Mouse (Mus musculus): ENCODE results near the gene Zfp334. TPM values are rescaled to one million over a fixed set of nuclear protein-coding genes. Genes with fewer than 3 reads are reported as not detected.

The Zfp334 gene
- polyA plus RNA-seq, 1 experiment, result 7.3 TPM

GRCm38 (mm10) chr2:165360861-165361260 is 27.2 kb downstream of the Zfp334 start:
- H3K27me3 ChIP-seq (ENCODE audit: control insufficient read depth, insufficient read depth, low read length, poor library complexity, severe bottlenecking), result no peaks in the 10 kb centered on the region
- no peak overlapping the region for H3K9ac ChIP-seq (ENCODE audit: low read depth, poor library complexity, severe bottlenecking)
- H3K4me1 ChIP-seq (ENCODE audit: control insufficient read depth, insufficient read depth, low read length), result no peaks in the 10 kb centered on the region
- no peaks in the 10 kb centered on the region for H3K36me3 ChIP-seq (ENCODE audit: control insufficient read depth, insufficient read depth, low read length, poor library complexity, severe bottlenecking)
- no peak overlapping the region for H3K27ac ChIP-seq (ENCODE audit: insufficient read depth, low read length)
- H3K9me3 ChIP-seq (replicated peaks; ENCODE audit: control insufficient read depth, insufficient read depth, low read length, poor library complexity, severe bottlenecking), result no peaks in the 10 kb centered on the region
- TF ChIP-seq POLR2A (IDR thresholded peaks at IDR 0.05; ENCODE audit: insufficient read depth, low read length), result no peak
- TF ChIP-seq EP300 (IDR thresholded peaks at IDR 0.05; ENCODE audit: insufficient read depth, low read depth, low read length), result no peak
- TF ChIP-seq CTCF (IDR thresholded peaks at IDR 0.05; ENCODE audit: low read depth, low read length), result peak; percentile 84
- H3K4me3 ChIP-seq (ENCODE audit: low read depth, low read length), result no peak overlapping the region

GRCm38 (mm10) chr2:165351828-165352513 is 36.1 kb downstream of the Zfp334 start:
- H3K36me3 ChIP-seq (ENCODE audit: control insufficient read depth, insufficient read depth, low read length, poor library complexity, severe bottlenecking), result no peaks in the 10 kb centered on the region
- no peak for TF ChIP-seq POLR2A (IDR thresholded peaks at IDR 0.05; ENCODE audit: insufficient read depth, low read length)
- no peak for TF ChIP-seq EP300 (IDR thresholded peaks at IDR 0.05; ENCODE audit: insufficient read depth, low read depth, low read length)
- no peak for TF ChIP-seq CTCF (IDR thresholded peaks at IDR 0.05; ENCODE audit: low read depth, low read length)
- H3K4me1 ChIP-seq (ENCODE audit: control insufficient read depth, insufficient read depth, low read length), result no peaks in the 10 kb centered on the region
- H3K27ac ChIP-seq (ENCODE audit: insufficient read depth, low read length), result no peak overlapping the region
- H3K9me3 ChIP-seq (replicated peaks; ENCODE audit: control insufficient read depth, insufficient read depth, low read length, poor library complexity, severe bottlenecking), result no peaks in the 10 kb centered on the region
- H3K9ac ChIP-seq (ENCODE audit: low read depth, poor library complexity, severe bottlenecking), result no peak overlapping the region
- H3K27me3 ChIP-seq (ENCODE audit: control insufficient read depth, insufficient read depth, low read length, poor library complexity, severe bottlenecking), result no peaks in the 10 kb centered on the region
- H3K4me3 ChIP-seq (ENCODE audit: low read depth, low read length), result no peak overlapping the region

- Histone ChIP-seq H3K27ac (ENCODE audit: insufficient read depth, low read length) (no peak overlapping the region), H3K4me1 (ENCODE audit: control insufficient read depth, insufficient read depth, low read length) (no peaks in the 10 kb centered on the region), H3K4me3 (ENCODE audit: low read depth, low read length) (no peak overlapping the region), H3K27me3 (ENCODE audit: control insufficient read depth, insufficient read depth, low read length, poor library complexity, severe bottlenecking) (no peaks in the 10 kb centered on the region), H3K36me3 (ENCODE audit: control insufficient read depth, insufficient read depth, low read length, poor library complexity, severe bottlenecking) (no peaks in the 10 kb centered on the region), H3K9me3 (replicated peaks; ENCODE audit: control insufficient read depth, insufficient read depth, low read length, poor library complexity, severe bottlenecking) (no peaks in the 10 kb centered on the region), H3K9ac (ENCODE audit: low read depth, poor library complexity, severe bottlenecking) (no peak overlapping the region)
- TF ChIP-seq EP300 (IDR thresholded peaks at IDR 0.05; ENCODE audit: insufficient read depth, low read depth, low read length) (no peak), CTCF (IDR thresholded peaks at IDR 0.05; ENCODE audit: low read depth, low read length) (peak; percentile 31), POLR2A (IDR thresholded peaks at IDR 0.05; ENCODE audit: insufficient read depth, low read length) (no peak)
Observed at GRCm38 (mm10) chr2:165349466-165349865, 38.6 kb downstream of the Zfp334 start.

- Histone ChIP-seq H3K4me3 (ENCODE audit: low read depth, low read length) (no peak overlapping the region), H3K27ac (ENCODE audit: insufficient read depth, low read length) (no peak overlapping the region), H3K9me3 (replicated peaks; ENCODE audit: control insufficient read depth, insufficient read depth, low read length, poor library complexity, severe bottlenecking) (no peaks in the 10 kb centered on the region), H3K36me3 (ENCODE audit: control insufficient read depth, insufficient read depth, low read length, poor library complexity, severe bottlenecking) (no peaks in the 10 kb centered on the region), H3K9ac (ENCODE audit: low read depth, poor library complexity, severe bottlenecking) (no peak overlapping the region), H3K27me3 (ENCODE audit: control insufficient read depth, insufficient read depth, low read length, poor library complexity, severe bottlenecking) (no peaks in the 10 kb centered on the region), H3K4me1 (ENCODE audit: control insufficient read depth, insufficient read depth, low read length) (no peaks in the 10 kb centered on the region)
- TF ChIP-seq POLR2A (IDR thresholded peaks at IDR 0.05; ENCODE audit: insufficient read depth, low read length), result no peak
- TF ChIP-seq EP300 (IDR thresholded peaks at IDR 0.05; ENCODE audit: insufficient read depth, low read depth, low read length), result no peak
- no peak for TF ChIP-seq CTCF (IDR thresholded peaks at IDR 0.05; ENCODE audit: low read depth, low read length)
Observed at GRCm38 (mm10) chr2:165346180-165346579, 41.9 kb downstream of the Zfp334 start.

DNA sequence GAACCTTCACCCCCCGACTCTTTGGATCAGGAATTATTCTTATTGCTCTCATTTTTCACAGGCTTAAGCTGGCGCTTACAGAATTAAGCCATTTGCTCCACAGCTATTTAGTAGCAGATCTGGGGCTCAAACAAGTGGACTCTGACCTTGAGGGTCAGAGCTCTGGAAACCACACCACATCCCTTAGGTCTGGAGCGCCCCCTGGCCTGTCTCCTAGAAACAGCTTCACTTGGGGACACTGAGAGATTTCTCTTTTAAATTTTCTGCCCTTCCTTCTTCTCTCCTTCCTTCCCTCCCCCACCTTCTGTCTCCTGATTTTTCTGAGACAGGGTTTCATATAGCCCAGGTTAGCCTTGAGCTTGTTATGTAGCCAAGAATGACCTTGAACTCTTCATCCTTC is 50.9 kb downstream of the Zfp334 start:
- TF ChIP-seq EP300 (IDR thresholded peaks at IDR 0.05; ENCODE audit: insufficient read depth, low read depth, low read length) (no peak), CTCF (IDR thresholded peaks at IDR 0.05; ENCODE audit: low read depth, low read length) (peak; percentile 66)
- Histone ChIP-seq H3K36me3 (ENCODE audit: control insufficient read depth, insufficient read depth, low read length, poor library complexity, severe bottlenecking) (no peaks in the 10 kb centered on the region), H3K4me1 (ENCODE audit: control insufficient read depth, insufficient read depth, low read length) (no peaks in the 10 kb centered on the region), H3K27ac (ENCODE audit: insufficient read depth, low read length) (no peak overlapping the region), H3K27me3 (ENCODE audit: control insufficient read depth, insufficient read depth, low read length, poor library complexity, severe bottlenecking) (no peaks in the 10 kb centered on the region), H3K4me3 (ENCODE audit: low read depth, low read length) (no peak overlapping the region), H3K9me3 (replicated peaks; ENCODE audit: control insufficient read depth, insufficient read depth, low read length, poor library complexity, severe bottlenecking) (no peaks in the 10 kb centered on the region), H3K9ac (ENCODE audit: low read depth, poor library complexity, severe bottlenecking) (no peak overlapping the region)

GRCm38 (mm10) chr2:165332610-165333210 is 55.3 kb downstream of the Zfp334 start:
- H3K4me3 ChIP-seq (ENCODE audit: low read depth, low read length), result no peak overlapping the region
- H3K27ac ChIP-seq (ENCODE audit: insufficient read depth, low read length), result no peak overlapping the region
- H3K4me1 ChIP-seq (ENCODE audit: control insufficient read depth, insufficient read depth, low read length), result no peaks in the 10 kb centered on the region
- H3K9me3 ChIP-seq (replicated peaks; ENCODE audit: control insufficient read depth, insufficient read depth, low read length, poor library complexity, severe bottlenecking), result no peaks in the 10 kb centered on the region
- no peak overlapping the region for H3K9ac ChIP-seq (ENCODE audit: low read depth, poor library complexity, severe bottlenecking)
- no peaks in the 10 kb centered on the region for H3K27me3 ChIP-seq (ENCODE audit: control insufficient read depth, insufficient read depth, low read length, poor library complexity, severe bottlenecking)
- no peak for TF ChIP-seq CTCF (IDR thresholded peaks at IDR 0.05; ENCODE audit: low read depth, low read length)
- TF ChIP-seq EP300 (IDR thresholded peaks at IDR 0.05; ENCODE audit: insufficient read depth, low read depth, low read length), result no peak
- TF ChIP-seq POLR2A (IDR thresholded peaks at IDR 0.05; ENCODE audit: insufficient read depth, low read length), result no peak
- no peaks in the 10 kb centered on the region for H3K36me3 ChIP-seq (ENCODE audit: control insufficient read depth, insufficient read depth, low read length, poor library complexity, severe bottlenecking)
